Mouse (Mus musculus) hematopoietic stem cell, adult 5-6 weeks (primary cell): Measurements from ENCODE around the gene Ppp1r3d. TPM values are rescaled to one million over a fixed set of nuclear protein-coding genes. Genes with fewer than 3 reads are reported as not detected.

Source experiments
- ATAC-seq, 2 experiments: fragments of 125-278 bp in 1 of 2; replicated peaks in 1 of 2; 2 replicates each; pipeline ENCODE4 v1.8.0; 2016 to 2017; ENCODE audit warnings: inconsistent platforms in 2 of 2, mild to moderate bottlenecking in 2 of 2, moderate number of reproducible peaks in 2 of 2, low read depth in 1 of 2, moderate TSS enrichment in 1 of 2; ENCODE audit not compliant: low FRiP score in 2 of 2, poor library complexity in 2 of 2, severe bottlenecking in 2 of 2, insufficient read depth in 1 of 2, low TSS enrichment in 1 of 2
- total RNA-seq: library from RNA; stranded (forward); fragments of 172-1452, 232-1000 nt; gene quantifications from 2 replicates; pipeline ENCODE4 v1.2.3, GENCODE M21; 2017

Ppp1r3d gene
- total RNA-seq, 1 experiment from 2014 or later: 3.5 TPM

GRCm38 (mm10) chr2:178421603-178422002 lies 7.3 kb upstream of the Ppp1r3d start:
- no peak for ATAC-seq

- no peak for ATAC-seq
Observed at GRCm38 (mm10) chr2:178420576-178420975, 6.3 kb upstream of the Ppp1r3d start.

- peak in 1 of 2 experiments; percentile 28; a peak in 1 of 4 replicates for ATAC-seq
Observed at GRCm38 (mm10) chr2:178416970-178417369, 2.7 kb upstream of the Ppp1r3d start.

GRCm38 (mm10) chr2:178416427-178416826 lies 2.2 kb upstream of the Ppp1r3d start:
- peak; percentile 43 to 46; a peak in 2 of 4 replicates for ATAC-seq

GRCm38 (mm10) chr2:178415150-178415448 lies 827 bp upstream of the Ppp1r3d start:
- ATAC-seq: no peak

- ATAC-seq: no peak
Observed at GRCm38 (mm10) chr2:178413481-178414260, 601 bp downstream of the Ppp1r3d start.

GRCm38 (mm10) chr2:178413081-178413480 lies 1.2 kb downstream of the Ppp1r3d start:
- ATAC-seq: no peak

GRCm38 (mm10) chr2:178412598-178412997 lies 1.7 kb downstream of the Ppp1r3d start:
- no peak for ATAC-seq

GRCm38 (mm10) chr2:178410286-178410685 lies 4.0 kb downstream of the Ppp1r3d start:
- ATAC-seq: no peak

GRCm38 (mm10) chr2:178409024-178409423 lies 5.2 kb downstream of the Ppp1r3d start:
- no peak; a peak in 1 of 4 replicates for ATAC-seq

- peak in 1 of 2 experiments; percentile 19; a peak in 1 of 4 replicates for ATAC-seq
Observed at GRCm38 (mm10) chr2:178407053-178407815, 7.0 kb downstream of the Ppp1r3d start, which contains the start of gene Sycp2. Sycp2 (minus strand) TSS chr2:178407685.

Other genes starting within 250 kb of the Ppp1r3d start
- gene Sycp2, start 6.8 kb downstream of the Ppp1r3d start, total RNA-seq: 0.31 and 0.74 TPM in 2 replicates
- 5.7 and 7.8 TPM in 2 replicates for gene Fam217b, start 52 bp upstream of the Ppp1r3d start, total RNA-seq
- not detected in 2 replicates for gene Cdh26, start 16.1 kb upstream of the Ppp1r3d start, total RNA-seq